Mouse (Mus musculus) kidney, adult 18-20 months (tissue): ENCODE results near the gene Pax5.

Experiments
- DNase-seq: peaks from one replicate; pipeline ENCODE4 v3.0.0; 2021

Gene Pax5

DNA sequence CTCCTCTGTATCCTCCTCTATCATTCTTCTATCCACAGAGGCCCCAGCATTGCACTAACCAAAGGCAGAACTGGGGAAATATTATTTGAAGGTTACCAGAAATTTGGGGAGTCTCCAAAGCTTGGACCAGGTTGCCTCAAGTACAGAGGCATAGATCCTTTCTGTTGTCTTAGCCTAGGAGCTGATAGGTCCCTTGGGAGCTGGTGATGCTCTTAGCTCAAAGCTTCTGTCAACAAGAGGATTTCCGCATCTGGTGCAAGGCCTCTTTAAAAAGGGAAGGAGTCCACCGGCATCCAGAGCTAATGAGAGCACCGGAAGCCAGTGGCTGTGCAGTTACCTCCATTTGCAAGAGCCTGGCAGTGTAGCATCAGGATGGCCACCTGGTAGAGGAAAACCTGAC lies 5.1 kb downstream of the Pax5 start:
- no peak for DNase-seq

GRCm38 (mm10) chr4:44704369-44704745 lies 5.9 kb downstream of the Pax5 start:
- peak; percentile 83 for DNase-seq

DNA sequence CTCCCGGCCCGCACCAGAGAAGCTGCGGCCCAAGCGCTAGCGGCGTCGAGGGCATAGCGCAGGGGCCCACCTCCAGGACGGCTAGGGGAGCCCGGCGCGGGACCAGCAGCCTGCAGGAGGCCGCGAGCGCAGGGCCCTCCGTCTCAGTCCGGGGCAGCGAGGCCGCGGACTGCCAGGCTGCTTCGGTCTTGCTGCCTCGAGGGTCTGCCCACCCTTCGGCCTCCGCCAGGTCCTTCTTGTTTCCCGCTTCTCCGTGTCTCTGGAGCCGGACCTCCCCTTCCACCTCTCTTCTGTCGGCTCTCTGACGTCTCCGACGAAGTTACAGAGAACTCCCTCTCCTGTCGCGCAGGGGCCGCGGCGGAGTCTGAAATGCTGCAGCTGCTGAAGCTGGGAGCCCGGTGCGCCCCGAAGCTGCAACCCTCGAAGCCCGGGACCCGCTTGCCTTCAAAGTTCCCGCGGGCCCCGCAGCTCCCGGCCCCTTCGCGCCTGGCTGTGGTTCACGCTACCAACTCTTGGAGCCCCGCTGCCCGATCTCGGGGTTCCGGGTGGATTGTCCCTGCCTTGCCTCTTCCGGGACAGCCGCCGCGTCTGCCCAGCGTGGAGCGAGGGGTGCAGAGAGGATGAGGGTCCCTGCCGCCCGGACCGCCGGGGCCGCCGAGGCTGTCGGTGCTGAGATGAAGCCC lies 6.5 kb downstream of the Pax5 start:
- no peak for DNase-seq

DNA sequence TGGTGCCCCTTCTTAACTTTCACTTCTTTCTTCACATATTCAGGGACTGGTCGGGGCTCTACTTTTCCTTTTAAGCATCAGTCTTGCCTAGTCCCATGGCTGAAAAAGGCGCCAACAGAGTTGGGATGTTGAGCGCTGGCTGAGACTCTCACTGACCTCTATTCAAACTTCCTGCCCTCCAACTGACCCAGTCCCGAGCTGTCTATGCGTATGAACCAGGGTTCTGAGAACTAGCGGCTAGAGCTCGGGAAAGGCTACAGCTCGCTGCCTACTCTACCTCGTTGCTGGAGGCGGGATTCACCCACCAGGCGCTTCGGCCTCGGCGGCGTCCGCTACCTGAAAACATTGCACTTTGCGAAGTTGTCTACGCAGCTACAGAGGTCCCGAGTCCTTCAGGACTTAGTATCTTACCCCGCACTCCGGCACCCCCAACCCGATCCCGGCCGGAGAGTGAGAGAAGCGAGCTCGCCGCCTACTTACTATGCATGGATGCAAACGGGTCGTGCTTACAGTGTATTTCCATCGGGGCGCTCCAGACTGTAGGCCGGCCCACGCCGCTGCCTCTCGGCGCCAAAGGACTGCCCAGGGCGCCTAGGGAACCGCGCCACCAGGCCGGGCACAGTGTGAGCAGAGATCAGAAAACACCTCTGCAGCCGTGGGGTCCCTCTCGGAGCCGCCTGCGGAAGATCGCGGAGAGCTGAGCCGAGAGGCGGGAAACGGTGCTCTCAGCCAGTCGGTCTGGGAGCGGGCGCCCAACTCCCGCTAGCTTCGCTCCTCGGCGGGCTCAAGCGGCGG lies 7.2 kb downstream of the Pax5 start:
- DNase-seq = peak; percentile 51

DNA sequence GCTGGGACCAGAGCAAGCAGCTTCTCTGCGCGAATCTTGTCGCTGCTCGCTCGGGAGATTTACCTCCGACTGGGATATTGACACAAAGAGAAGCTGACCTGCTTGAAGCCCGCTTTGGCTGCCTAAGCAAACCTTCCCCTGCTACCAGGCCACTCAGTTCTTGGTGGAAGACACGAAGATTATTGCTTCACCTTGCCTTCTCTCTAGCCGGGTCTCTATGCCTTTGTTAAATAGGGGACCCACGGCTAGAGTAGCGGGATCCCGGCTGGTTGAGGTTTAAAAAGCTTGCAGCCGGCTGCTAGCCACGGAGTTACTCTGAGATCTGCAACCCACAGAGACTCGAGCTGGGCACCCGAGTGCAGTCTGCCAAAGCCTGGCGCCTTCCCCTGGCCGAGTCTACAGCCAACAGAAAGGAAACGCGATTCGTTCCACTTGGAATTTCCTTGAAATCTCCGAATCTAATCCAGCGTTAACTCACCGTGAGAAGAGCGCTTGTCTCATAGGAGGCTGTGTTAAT lies 8.2 kb downstream of the Pax5 start:
- DNase-seq = peak; percentile 34

- no peak for DNase-seq
These were observed 8.8 kb downstream of the Pax5 start for GRCm38 (mm10) chr4:44701513-44701912.

GRCm38 (mm10) chr4:44696676-44697075 lies 13.6 kb downstream of the Pax5 start:
- DNase-seq = no peak

DNA sequence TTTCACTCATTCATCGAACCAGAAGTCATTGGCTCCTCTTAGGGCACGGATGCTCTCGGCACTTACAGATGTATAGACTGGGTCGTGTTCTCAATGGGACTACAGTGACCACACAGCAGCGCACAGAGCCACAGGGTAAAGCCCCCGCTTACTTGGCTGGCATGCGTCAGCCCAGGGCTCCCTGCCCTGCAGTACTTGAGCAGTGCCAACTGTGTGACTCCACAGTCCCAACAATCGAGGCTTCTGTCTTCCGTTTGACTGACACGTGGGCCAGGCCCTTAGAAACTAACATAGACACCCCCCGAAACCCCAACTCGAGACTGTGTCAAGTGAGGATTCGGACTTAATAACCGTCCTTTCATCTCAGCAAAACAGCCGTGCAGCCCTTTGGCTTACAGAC lies 15.9 kb downstream of the Pax5 start:
- no peak for DNase-seq

GRCm38 (mm10) chr4:44685582-44685981 lies 24.7 kb downstream of the Pax5 start:
- DNase-seq = no peak

DNA sequence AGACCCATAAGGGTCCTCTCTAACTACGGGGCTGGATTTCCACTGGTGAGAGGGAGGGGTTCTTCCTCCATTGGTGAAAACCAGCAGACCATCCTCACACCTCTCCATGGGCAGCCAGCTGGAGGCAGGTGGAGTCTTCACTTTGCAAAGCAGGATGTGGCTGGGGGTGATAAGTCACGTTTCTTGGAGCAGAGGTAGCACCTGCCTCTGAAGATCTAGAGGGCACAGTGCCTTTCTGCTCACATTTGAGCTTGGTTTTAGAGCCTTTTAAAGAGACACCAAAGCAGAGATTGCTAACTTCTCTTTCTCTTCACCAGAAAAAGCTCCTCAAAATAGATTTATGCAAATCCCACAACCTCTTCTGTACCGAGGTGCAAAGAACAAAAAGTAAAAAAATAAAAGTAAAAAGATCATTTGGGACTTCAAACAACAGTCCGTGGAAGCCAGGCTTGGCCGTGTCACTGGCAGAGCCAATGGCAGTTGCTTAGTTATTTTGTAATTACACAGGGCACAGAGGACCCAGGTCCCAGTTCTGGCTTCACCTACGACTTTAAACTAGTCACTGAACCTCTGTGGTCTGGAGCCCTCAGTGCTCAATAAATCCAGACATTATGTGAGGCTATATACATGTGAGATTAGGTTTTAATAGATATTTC lies 29.9 kb downstream of the Pax5 start:
- DNase-seq = no peak

- no peak for DNase-seq
These were observed 31.6 kb downstream of the Pax5 start for GRCm38 (mm10) chr4:44678641-44679040.

DNA sequence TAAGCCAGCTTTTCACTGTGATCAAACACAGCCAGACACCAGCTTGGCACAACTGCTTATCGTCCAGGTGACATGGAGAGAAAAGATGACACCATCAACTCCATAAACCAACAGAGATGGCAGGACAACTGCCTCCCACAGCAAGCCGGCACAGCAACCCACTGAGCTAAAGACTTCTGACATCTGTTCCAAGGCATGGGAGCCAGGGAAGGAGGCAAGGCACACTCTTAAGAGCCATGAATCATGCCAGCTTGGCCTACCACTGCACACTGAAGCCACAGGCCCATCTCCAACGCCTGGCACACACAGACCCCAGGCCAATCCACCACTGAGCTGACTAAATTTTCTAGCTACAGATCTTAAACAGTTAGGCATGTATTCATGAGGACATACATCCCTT lies 32.3 kb downstream of the Pax5 start:
- DNase-seq = no peak

DNA sequence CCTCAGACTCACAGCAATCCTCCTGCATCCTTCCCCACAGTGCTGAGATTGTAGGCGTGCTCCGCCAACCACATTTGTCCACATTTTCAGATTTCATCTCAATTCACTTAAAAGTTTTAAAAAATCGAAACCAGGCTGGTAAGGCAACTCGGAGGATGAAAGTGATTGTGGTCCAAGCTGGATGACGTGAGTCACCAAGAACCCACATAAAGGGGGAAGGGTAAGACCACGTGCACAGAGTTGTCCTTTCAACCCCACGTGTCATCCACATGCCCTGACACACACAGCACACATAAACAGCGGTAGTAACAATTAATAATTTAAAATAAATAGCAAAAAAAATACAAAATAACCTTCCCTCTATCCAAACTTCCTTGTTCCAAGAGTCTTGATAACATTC lies 35.3 kb downstream of the Pax5 start:
- DNase-seq = no peak

GRCm38 (mm10) chr4:44673726-44674125 lies 36.6 kb downstream of the Pax5 start:
- DNase-seq = no peak

DNA sequence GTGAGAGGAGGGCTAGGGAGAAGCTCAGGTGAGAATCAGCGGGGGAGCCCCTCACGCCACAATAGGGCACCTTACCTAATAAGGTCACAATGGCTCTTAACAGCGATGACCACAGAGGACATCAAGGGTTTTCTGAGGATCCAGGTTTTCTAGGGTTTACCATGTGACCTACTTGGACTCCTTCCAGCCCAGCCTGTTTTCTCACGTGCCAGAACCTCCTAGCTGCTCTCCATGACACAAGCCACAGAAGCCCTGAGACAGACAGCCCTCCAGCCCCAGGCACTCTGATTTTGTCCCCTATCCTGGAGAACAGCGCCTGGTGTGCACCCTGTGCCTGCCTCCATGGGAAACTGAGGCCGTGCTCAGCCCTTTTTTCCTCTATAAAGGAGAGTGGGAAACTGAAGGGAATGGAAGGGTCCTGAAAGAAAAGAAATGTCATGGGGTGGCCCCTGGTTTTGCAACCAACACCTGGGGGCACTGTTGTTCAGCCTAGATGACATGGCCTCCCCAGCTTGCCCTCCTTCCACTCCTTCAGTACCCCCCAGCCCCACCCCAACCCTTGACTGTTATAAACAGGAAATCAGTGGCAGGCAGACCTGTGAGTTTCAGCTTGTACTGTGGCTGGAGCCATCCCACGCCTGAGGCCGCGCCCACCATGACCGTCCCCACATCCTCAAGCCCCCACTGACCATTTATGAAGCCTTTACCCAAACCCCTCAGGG lies 37.9 kb downstream of the Pax5 start:
- no peak for DNase-seq

DNA sequence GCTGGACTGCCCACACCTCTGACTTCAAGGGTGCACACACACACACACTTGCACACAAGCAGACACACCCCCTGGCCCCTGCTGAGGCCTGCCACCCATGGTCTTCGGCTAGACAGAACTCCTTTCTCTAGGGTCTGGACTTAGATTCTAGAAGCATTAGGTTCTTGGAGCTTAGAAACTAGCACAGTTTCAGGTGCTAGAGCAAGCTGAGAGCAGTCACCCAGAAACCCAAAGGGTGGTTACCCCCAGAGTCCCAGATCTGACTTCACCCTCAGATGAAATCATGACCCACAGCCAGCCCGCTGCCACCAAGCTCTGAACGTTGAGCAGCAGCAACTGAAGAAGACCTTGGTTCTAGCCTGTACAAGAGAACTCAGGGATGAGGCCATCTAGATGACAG lies 38.8 kb downstream of the Pax5 start:
- DNase-seq = no peak

DNA sequence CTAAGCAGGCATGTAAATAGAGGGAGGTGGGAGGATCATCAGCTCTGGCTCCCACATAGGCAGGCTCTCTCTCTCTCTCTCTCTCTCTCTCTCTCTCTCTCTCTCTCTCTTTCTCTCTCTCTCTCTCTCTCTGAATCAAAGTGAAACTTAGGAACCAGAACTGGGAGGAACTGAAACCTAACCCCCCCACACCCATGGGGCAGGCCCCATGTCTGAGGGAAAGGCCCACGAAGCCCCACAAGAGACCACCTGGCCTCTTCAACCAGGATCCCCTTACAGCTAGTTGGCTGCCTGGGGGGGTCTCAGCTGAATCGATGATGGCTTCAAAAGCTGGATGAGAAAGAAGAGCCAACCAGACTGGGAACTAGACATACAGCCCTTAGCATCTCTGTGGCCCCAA lies 39.3 kb downstream of the Pax5 start:
- no peak for DNase-seq

DNA sequence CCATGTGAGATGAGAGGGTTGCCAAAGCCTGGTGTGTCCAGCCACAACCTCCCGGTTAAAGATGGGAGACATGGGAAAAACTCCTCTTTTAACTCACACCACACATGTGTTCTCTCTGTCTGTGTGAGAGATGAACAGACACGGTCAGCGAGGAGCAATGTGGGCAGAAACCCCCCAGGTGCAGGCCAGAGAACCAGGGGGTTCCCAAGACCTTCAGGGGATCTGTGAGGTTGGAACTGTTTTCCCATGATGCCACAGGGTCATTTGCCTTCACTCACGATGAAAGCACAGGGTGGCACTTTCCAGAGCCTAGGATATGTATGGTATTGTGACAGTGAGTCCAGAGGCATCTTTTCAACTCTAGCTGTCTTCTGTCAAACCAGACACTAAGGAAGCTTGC lies 39.9 kb downstream of the Pax5 start:
- DNase-seq = no peak

DNA sequence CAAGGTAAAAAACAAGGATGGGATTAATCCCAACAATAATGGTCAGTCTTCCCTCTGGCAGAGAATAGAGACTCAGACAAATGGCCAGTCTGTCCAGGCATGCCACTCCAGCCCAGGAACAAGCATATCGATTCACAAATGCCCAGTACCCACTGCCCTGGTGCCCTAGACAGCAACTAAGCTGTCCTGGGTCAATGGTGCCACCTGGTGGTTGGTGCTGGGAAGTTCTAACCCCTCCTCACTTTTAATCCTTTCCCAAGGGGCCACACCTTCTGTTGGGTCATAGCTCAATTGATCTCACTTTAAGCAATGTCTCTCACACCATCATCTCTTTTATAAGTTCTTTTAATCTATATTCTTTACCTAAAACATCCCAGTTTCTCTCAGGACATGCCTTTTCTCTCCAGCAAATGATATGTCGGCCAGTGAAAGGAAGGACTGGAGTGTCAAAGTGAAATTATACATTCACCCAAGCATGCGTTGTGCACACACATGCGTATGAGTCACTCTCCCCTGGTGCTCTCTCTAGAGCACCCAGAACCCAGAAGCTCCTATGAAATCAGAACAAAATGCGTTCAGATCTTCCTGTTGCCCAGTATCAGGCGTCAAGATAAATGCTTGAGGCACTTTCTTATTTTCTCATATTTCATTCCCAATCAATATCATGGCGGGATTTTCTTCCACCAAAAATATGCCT lies 40.7 kb downstream of the Pax5 start:
- peak; percentile 10 for DNase-seq

DNA sequence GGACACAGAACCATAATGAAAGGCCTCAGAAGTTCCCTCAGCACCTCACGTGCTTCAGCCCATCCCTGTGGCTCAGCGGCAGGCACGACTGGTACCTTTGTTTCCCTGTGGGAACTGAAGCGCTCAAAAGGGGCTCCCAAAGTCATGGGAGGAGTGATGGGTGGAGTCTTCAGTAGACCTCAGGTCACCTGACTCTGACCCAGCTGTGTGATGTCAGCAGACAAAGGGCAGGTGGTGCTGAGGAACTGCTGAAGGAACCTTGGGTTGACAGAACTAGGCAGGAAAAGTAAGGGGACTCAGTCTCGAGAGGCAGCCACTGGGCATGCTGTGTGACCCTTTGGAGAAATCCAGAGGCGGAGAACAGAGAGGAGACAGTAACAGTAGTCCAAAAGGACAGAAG lies 41.7 kb downstream of the Pax5 start:
- DNase-seq = no peak

GRCm38 (mm10) chr4:44668172-44668571 lies 42.1 kb downstream of the Pax5 start:
- DNase-seq = no peak

DNA sequence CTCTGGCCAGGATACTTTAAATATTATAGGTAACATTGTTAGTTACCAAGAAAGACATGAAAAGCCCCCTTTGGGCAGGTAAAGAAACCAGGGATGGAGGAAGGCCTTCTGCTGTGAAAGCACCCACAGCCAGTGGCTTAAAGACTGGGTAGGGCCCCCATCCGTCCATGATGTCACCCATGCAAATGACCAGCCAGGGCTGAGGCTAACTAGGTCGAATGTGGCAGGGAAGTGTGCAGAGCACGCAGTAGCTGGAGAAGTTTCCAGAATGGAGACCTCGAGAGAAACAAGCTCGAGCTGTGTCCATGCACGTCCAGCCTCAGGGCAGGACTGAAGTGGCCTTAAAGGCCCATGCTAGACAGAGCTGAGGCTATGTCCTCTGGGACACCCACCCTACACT lies 42.9 kb downstream of the Pax5 start:
- no peak for DNase-seq

GRCm38 (mm10) chr4:44664767-44665056 lies 45.6 kb downstream of the Pax5 start:
- DNase-seq = no peak
